Mouse (Mus musculus) gastrocnemius, postnatal 14 days (tissue): ENCODE data around the gene Mrps22. TPM values are rescaled to one million over a fixed set of nuclear protein-coding genes. Genes with fewer than 3 reads are reported as not detected.

Experiments used
- DNase-seq: peaks from one replicate; pipeline ENCODE4 v3.0.0; 2021; ENCODE audit warnings: mixed read lengths
- intact Hi-C: fragments of 180-260 bp; cut with DNase I; formaldehyde crosslinking; loops from one replicate; pipeline ENCODE4 v1.15.1; 2025; ENCODE audit warnings: low total_unique reads
- long read RNA-seq, 2 experiments: library from polyadenylated mRNA; stranded (forward); transcript quantifications; one replicate each; pipeline ENCODE4 v2.0.0; 2021
- total RNA-seq, 2 experiments: library from RNA; stranded (reverse); gene quantifications; 2 replicates each; pipeline ENCODE4 v1.2.3; 2021

Mrps22 gene
- total RNA-seq: 10 to 100 TPM; 26.9 to 28.5 TPM
- long read RNA-seq, experiment 1, transcript Mrps22-201 (8 exons, 1,197 nt): major isoform, 16 of 22 reads
- long read RNA-seq, experiment 1, partial matches to known transcripts: 5 of 22 reads
- long read RNA-seq, experiment 1, other reads (novel, unspliced or antisense): 1 of 22 reads
- long read RNA-seq, experiment 2, transcript Mrps22-201 (8 exons, 1,197 nt): major isoform, 18 of 30 reads
- long read RNA-seq, experiment 2, partial matches to known transcripts: 12 of 30 reads
- long read RNA-seq, experiment 2, other reads (novel, unspliced or antisense): 0 of 30 reads

DNA sequence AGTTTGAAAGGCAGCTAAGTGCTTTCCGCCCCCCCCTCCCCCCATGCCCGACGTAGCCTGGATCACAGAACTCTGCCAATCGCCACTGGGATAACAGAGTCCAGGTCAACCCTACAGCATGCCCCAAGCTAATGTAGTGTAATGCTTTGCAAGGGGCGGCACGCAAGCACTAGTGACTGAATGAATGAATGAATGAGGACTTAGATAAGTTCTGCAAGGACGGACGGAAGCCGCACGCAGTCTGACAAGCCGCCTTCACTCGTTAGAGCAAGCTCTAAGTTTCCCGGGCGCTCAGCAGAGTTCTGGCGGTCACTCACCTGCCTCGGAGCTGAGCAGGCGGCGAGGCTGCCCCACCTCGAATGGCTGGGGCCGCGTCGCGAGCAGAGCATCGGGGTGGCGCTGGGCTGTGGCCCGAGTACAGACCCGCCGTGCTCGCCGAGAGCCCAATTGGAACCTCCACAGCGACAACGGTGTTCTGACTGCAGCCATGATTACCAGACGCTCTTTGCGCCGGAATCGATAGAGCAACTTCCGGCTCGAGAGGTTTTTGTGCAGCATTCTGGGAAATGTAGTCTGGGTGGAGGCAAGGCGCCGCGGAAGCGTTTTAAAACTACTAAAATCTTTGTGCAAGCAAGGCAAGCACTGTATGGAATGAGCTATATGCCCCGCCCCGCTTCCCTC lies at the start of gene Mrps22:
Gene Mrps22, minus strand, starts transcription at position 505 of the 681 bp plus-strand sequence.
- intact Hi-C loops: no loop called here

DNA sequence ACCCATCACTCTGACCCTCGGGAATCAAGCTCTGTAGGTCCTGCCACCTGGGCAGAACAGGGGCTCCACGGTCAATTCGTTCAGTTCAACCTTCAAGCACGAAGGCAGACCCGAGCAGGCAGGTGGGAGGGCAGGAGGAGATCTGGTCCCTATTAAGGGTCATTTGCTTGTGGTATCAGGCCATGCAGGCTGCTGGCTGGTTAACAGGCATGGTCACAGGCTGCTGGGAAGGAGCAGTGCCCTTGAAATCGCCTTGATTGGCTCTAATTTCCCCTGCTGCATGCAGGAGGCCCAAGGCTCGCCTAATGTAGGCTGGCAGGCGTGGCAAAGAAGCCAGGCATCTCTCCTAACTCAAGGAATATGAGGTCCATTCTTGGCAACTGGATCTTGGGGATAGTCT lies 49.1 kb upstream of the Mrps22 start:
- DNase-seq: no peak
- intact Hi-C loops: no loop called here

More for the DNA sequence above, at the start of gene Mrps22:
- DNase-seq: peak; percentile 70

GRCm38 (mm10) chr9:98647418-98647817 lies 46.0 kb upstream of the Mrps22 start:
- DNase-seq: no peak
- intact Hi-C loops: loop anchor here (5.0 kb wide), 1 partner anchor 165 kb away; no protein-coding TSS in a partner anchor

- DNase-seq: peak; percentile 64
- intact Hi-C loops: loop anchor here (5.0 kb wide), 1 partner anchor 167 kb away; no protein-coding TSS in a partner anchor
Measured at GRCm38 (mm10) chr9:98645750-98646149, 44.3 kb upstream of the Mrps22 start.

GRCm38 (mm10) chr9:98642126-98642525 lies 40.7 kb upstream of the Mrps22 start:
- intact Hi-C loops: no loop called here
- DNase-seq: no peak

- intact Hi-C loops: no loop called here
- no peak for DNase-seq
Measured at GRCm38 (mm10) chr9:98633287-98634162, 32.1 kb upstream of the Mrps22 start.

GRCm38 (mm10) chr9:98628480-98628879 lies 27.0 kb upstream of the Mrps22 start:
- no peak for DNase-seq
- intact Hi-C loops: no loop called here

DNA sequence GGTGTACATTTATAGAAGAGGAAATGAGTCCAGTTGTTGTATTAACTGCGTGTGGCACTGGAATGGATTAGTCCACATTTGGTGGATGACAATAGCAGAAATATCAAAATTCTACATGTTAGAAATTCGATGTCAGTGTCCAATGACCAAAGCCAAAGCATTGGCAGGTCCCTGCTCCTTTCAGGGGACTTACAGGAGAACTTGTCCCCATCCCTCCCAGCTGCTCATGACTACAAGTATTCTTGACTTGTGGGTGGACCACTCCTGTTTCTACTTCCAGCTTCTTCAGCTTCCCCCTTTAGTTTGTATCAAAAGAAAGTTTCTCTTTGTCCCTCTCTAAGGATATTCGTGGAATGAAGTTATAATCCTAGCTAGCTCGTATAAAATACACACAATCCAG lies 3.4 kb upstream of the Mrps22 start:
- intact Hi-C loops: no loop called here
- no peak for DNase-seq

- intact Hi-C loops: no loop called here
Measured at GRCm38 (mm10) chr9:98601837-98602359, 438 bp upstream of the Mrps22 start.

GRCm38 (mm10) chr9:98600094-98600493 lies 1.4 kb downstream of the Mrps22 start:
- intact Hi-C loops: no loop called here
- DNase-seq: no peak

More at GRCm38 (mm10) chr9:98601837-98602359, 438 bp upstream of the Mrps22 start:
- DNase-seq: no peak

DNA sequence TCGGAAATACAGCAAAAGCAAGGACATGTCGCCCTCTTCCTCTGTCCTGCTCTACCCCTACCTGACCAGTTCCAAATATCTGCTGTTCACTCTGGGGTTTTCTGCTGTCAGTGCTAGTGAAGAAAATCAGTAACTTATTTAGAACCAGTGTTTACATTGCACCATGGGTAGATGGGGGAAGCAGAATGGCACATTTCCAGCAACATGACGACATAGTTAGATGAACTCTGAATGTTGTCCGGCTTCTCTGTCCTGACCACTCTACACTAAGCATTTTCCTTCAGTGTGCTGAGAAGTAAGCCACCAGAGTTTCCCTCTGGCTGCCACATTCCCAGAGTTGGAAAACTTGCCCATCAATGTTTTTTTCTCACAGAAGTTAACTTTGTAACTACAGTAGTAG lies 17.6 kb downstream of the Mrps22 start:
- intact Hi-C loops: no loop called here
- DNase-seq: no peak

GRCm38 (mm10) chr9:98563137-98564126 lies 38.0 kb downstream of the Mrps22 start, which contains the start of gene Copb2:
Copb2 (plus strand) TSS chr9:98563721.
- intact Hi-C loops: no loop called here
- DNase-seq: peak; percentile 99

- intact Hi-C loops: loop anchor here (5.0 kb wide), 1 partner anchor 102 kb away; no protein-coding TSS in a partner anchor
- no peak for DNase-seq
Measured at GRCm38 (mm10) chr9:98544042-98544441, 57.4 kb downstream of the Mrps22 start.

Other genes starting within 250 kb of the Mrps22 start
- gene Rbp1, start 178.7 kb downstream of the Mrps22 start, total RNA-seq: 1 to 10 TPM; 2.3 to 4.0 TPM
- gene Rbp2, start 115.5 kb downstream of the Mrps22 start, total RNA-seq: not detected
- gene Copb2, start 37.9 kb downstream of the Mrps22 start, total RNA-seq: 10 to 100 TPM; 59.5 to 66.0 TPM
- gene Prr23a1, start 240.8 kb upstream of the Mrps22 start, total RNA-seq: not detected